Mouse (Mus musculus) left cerebral cortex, postnatal 36 days (tissue): Measurements from ENCODE around the gene 2310002L09Rik. TPM values are rescaled to one million over a fixed set of nuclear protein-coding genes. Genes with fewer than 3 reads are reported as not detected.
"Not testable (repeated sequence)": the region's sequence is repeated elsewhere in the genome, so short reads cannot be mapped to it uniquely, and the experiment has no call there.

ENCODE experiments used
- DNase-seq, 2 experiments: peaks; one replicate each; pipeline ENCODE4 v3.0.0; 2021 to 2022; ENCODE audit warnings: low spot score in 2 of 2, mixed read lengths in 1 of 2
- intact Hi-C: fragments of 180-260 bp; cut with DNase I; formaldehyde crosslinking; loops from one replicate; pipeline ENCODE4 v1.15.1; 2025
- total RNA-seq, 2 experiments: library from RNA; stranded (reverse); gene quantifications; 2 replicates each; pipeline ENCODE4 v1.2.3; 2021

2310002L09Rik gene
- total RNA-seq = not detected

- intact Hi-C loops = no loop called here
- no peak for DNase-seq
Measured at GRCm38 (mm10) chr4:73950375-73950896, at the start of gene 2310002L09Rik. Gene 2310002L09Rik (minus strand): TSS chr4:73950846.

- no peak for DNase-seq
- intact Hi-C loops = no loop called here
Measured at GRCm38 (mm10) chr4:73980454-73980853, 29.8 kb upstream of the 2310002L09Rik start.

DNA sequence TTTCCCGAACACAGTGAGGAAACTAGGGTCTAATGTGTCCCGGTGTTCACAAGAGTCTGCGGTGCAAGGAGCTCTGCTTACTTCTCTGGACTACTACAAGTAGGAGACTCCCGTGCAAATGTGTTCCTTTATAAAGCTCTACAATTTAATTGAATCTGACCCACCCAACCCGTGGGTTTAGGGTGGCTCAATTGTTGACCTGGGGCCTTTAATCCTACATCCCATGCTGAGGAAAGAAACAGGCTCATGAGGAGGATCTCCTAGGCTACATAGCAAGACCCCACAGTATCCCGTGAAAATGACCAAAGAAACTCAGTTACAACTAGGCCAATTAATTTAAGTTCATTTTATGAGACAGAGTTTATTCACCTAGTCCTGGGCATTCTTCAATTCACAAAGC lies 30.0 kb downstream of the 2310002L09Rik start, which contains the start of gene Gm11756:
Gene Gm11756 (minus strand): TSS at position 101 of the 400 bp plus-strand sequence.
- DNase-seq, intact Hi-C loops: not testable (repeated sequence)

GRCm38 (mm10) chr4:73905853-73906252 lies 44.8 kb downstream of the 2310002L09Rik start, which contains the start of gene Gm13871:
Gene Gm13871 (minus strand): TSS chr4:73905953.
- intact Hi-C loops, DNase-seq: not testable (repeated sequence)

- intact Hi-C loops = not testable (repeated sequence)
Measured at GRCm38 (mm10) chr4:73891012-73891411, 59.6 kb downstream of the 2310002L09Rik start, which contains the start of gene Gm11757. Gene Gm11757 (minus strand): TSS chr4:73891112.

More at GRCm38 (mm10) chr4:73891012-73891411, 59.6 kb downstream of the 2310002L09Rik start, which contains the start of gene Gm11757:
- DNase-seq = not testable (repeated sequence)

Other genes with a start within 250 kb of the 2310002L09Rik start
- under 1 TPM; 0.10 to 0.18 TPM for gene Rasef, start 159.9 kb downstream of the 2310002L09Rik start, total RNA-seq
- gene Gm11758, start 74.6 kb downstream of the 2310002L09Rik start, total RNA-seq = not detected
- gene Gm11757, start 59.7 kb downstream of the 2310002L09Rik start, total RNA-seq = not detected
- gene Gm13871, start 44.9 kb downstream of the 2310002L09Rik start, total RNA-seq = not detected
- not detected for gene Gm11756, start 30.1 kb downstream of the 2310002L09Rik start, total RNA-seq
- 1 to 10 TPM; 8.1 to 8.2 TPM for gene Frmd3, start 62.6 kb upstream of the 2310002L09Rik start, total RNA-seq